Mouse (Mus musculus): ENCODE data around the gene Pik3r6. TPM values are rescaled to one million over a fixed set of nuclear protein-coding genes. Genes with fewer than 3 reads are reported as not detected.

The Pik3r6 gene
- polyA plus RNA-seq, 1 experiment from 2014 or later, result 1.9 TPM

DNA sequence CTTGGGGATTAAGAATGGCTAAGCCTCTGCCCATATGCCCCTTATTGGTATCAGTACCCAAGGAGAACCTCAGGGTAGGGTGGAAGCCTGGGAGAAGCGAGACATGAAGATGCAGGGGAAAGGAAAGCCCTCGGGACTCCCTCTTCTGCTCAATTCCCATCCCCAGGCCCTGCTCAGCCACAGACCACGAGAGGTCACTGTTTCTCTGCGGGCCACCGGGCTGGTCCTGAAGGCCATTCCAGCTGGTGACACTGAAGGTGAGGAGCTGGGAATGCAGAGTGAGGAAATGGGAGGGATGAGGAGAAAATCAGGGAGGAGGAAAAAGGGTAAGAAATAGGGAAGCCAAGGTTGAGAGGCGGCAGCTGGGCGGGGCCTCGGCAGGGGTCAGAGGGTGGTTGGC is 41.7 kb downstream of the Pik3r6 start:
- ATAC-seq (ENCODE audit: low FRiP score, low read depth), result no peak
- peaks cover 4% of the 10 kb centered on the region; the same call in 1 of the 2 replicates for H3K27me3 ChIP-seq
- no peaks in the 10 kb centered on the region for H3K4me1 ChIP-seq
- H3K4me2 ChIP-seq (replicated peaks), result no peak overlapping the region
- no peak overlapping the region for H3K4me3 ChIP-seq
- no peak overlapping the region for H3K9ac ChIP-seq (replicated peaks)
- WGBS, result 10% methylated on average over 8 of the region's 8 CpGs
- no peak overlapping the region for H3K27ac ChIP-seq (replicated peaks)
- H3K9me3 ChIP-seq, result no peaks in the 10 kb centered on the region
- no peaks in the 10 kb centered on the region for H3K36me3 ChIP-seq

DNA sequence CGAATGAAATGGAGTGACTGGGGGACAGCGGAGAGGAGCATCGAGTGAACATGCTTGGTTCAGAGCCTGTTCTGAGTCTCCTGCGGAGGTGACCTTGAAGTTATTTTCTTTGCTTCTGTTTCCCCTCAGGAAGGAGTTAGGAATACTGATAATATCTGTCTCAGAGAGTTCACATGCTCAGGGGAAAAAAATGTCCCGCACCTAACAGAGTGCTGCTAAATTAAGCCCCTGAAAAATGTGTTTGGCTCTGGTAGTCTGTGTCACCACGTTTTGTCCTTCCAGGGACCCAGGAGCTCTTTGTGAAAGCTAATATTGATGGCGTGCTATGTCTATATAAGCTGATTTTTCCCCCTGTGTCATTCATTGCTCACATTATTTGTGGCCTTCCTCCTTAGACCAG is 42.4 kb downstream of the Pik3r6 start:
- Histone ChIP-seq H3K9ac (replicated peaks) (no peak overlapping the region), H3K27me3 (peaks cover 4% of the 10 kb centered on the region; the same call in 1 of the 2 replicates), H3K9me3 (no peaks in the 10 kb centered on the region), H3K4me2 (replicated peaks) (no peak overlapping the region), H3K27ac (replicated peaks) (no peak overlapping the region), H3K36me3 (no peaks in the 10 kb centered on the region), H3K4me3 (no peak overlapping the region), H3K4me1 (no peaks in the 10 kb centered on the region)
- no peak for ATAC-seq (ENCODE audit: low FRiP score, low read depth)
- WGBS, result 53% methylated on average over 7 of the region's 7 CpGs

DNA sequence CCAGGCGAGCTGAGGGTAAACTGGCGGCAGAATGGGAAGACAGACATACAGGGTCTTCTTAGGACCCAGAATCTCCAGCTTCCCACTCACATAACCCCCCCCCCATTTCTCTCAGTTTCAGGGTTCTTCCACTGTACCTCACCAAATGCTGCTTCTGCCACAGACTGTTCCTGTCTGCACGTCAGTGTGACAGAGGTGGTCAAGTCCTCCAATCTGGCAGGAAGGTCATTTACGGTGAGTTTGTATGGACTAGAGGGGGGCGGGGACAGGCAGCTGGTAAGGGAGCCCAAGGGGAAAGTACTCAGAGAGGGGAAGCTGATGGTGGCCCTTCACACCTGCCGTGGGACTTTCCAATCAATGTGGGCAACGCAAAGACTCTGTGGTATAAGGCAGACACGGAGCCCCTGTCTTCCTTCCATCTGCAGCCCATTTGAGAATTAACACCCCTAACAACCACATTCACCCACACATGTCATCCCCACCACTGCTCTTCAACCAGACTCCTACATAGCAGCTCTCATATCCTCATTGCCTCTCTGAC is 42.9 kb downstream of the Pik3r6 start:
- Histone ChIP-seq H3K9me3 (no peaks in the 10 kb centered on the region), H3K4me3 (no peak overlapping the region), H3K27ac (replicated peaks) (no peak overlapping the region), H3K9ac (replicated peaks) (no peak overlapping the region), H3K36me3 (no peaks in the 10 kb centered on the region), H3K4me1 (no peaks in the 10 kb centered on the region), H3K4me2 (replicated peaks) (no peak overlapping the region), H3K27me3 (peaks cover 4% of the 10 kb centered on the region; the same call in 1 of the 2 replicates)
- 92% methylated on average over 8 of the region's 8 CpGs for WGBS
- no peak for ATAC-seq (ENCODE audit: low FRiP score, low read depth)

DNA sequence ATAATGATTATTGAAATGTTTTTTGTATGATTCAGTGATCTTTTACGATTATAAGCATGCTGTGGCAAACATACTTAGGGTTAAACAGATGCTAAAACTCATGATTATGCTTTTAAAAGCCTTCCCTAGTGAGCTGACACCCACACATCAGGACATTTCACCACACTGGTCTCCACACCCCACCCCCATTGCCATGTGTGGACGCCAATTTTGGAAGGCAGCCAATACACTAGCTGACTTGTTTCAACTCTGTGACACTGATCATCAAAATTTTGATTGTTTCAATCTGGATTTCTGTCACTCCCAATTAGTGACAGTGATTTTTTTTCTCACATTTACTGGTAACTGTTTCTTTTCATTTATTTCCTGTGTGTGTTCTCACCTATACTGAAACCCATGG is 44.7 kb downstream of the Pik3r6 start:
- H3K9ac ChIP-seq (replicated peaks), result no peak overlapping the region
- H3K4me2 ChIP-seq (replicated peaks), result no peak overlapping the region
- no peak overlapping the region for H3K4me3 ChIP-seq
- peaks cover 4% of the 10 kb centered on the region; the same call in 1 of the 2 replicates for H3K27me3 ChIP-seq
- no peaks in the 10 kb centered on the region for H3K36me3 ChIP-seq
- no peaks in the 10 kb centered on the region for H3K9me3 ChIP-seq
- H3K27ac ChIP-seq (replicated peaks), result no peak overlapping the region
- no peak for ATAC-seq (ENCODE audit: low FRiP score, low read depth)
- H3K4me1 ChIP-seq, result no peaks in the 10 kb centered on the region
- WGBS, result 87% methylated on average over 2 of the region's 2 CpGs

DNA sequence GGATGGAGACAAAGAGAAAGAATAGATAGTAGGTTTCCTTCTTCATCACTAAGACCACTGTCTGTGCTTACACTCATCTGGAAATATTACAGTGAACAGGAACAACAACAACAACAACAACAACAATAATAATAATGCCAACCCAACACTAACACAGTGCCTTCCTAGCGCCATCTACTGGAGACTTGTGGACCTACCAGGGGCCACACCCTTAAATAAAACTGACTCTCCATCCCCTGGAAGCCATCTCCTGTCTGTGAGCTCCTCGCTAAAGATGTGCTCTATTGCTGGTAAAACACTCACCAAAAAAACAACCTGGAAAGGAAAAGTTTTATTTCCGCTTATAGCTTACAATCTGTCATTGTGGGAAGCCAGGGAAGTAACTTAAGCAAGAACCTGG is 46.8 kb downstream of the Pik3r6 start:
- H3K4me3 ChIP-seq, result no peak overlapping the region
- H3K4me2 ChIP-seq (replicated peaks), result no peak overlapping the region
- no peaks in the 10 kb centered on the region for H3K9me3 ChIP-seq
- H3K9ac ChIP-seq (replicated peaks), result no peak overlapping the region
- ATAC-seq (ENCODE audit: low FRiP score, low read depth), result no peak
- H3K27me3 ChIP-seq, result no peaks in the 10 kb centered on the region
- H3K27ac ChIP-seq (replicated peaks), result no peak overlapping the region
- no peaks in the 10 kb centered on the region for H3K4me1 ChIP-seq
- H3K36me3 ChIP-seq, result no peaks in the 10 kb centered on the region
- 52% methylated on average over 3 of the region's 3 CpGs for WGBS

DNA sequence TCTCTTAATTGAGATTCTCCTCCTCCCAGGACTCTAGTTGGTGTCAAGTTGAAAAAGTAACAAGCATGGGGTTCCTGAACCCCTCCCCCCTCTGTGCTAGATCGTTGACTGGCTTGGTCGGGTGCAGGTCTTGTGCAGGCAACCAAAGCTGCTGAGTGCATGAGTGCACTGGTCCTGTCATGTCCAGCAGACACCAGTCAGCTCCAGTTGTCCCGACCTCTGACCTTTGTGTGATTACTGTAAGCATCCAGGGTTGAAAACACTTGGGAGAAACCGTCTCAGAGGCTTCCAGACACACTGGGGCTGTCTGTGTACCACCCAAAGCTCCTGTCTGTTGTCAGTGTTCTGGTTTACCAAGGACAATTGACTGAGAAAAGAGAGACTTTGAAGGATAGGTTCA is 47.5 kb downstream of the Pik3r6 start:
- 0 out of 2 replicates have a peak, but pooled peaks cover under 1% of the 10 kb centered on the region for H3K27me3 ChIP-seq
- no peak overlapping the region for H3K4me2 ChIP-seq (replicated peaks)
- WGBS, result 58% methylated on average over 4 of the region's 4 CpGs
- ATAC-seq (ENCODE audit: low FRiP score, low read depth), result no peak
- no peak overlapping the region for H3K27ac ChIP-seq (replicated peaks)
- H3K4me1 ChIP-seq, result no peaks in the 10 kb centered on the region
- H3K36me3 ChIP-seq, result no peaks in the 10 kb centered on the region
- H3K9me3 ChIP-seq, result no peaks in the 10 kb centered on the region
- H3K4me3 ChIP-seq, result no peak overlapping the region
- H3K9ac ChIP-seq (replicated peaks), result no peak overlapping the region

DNA sequence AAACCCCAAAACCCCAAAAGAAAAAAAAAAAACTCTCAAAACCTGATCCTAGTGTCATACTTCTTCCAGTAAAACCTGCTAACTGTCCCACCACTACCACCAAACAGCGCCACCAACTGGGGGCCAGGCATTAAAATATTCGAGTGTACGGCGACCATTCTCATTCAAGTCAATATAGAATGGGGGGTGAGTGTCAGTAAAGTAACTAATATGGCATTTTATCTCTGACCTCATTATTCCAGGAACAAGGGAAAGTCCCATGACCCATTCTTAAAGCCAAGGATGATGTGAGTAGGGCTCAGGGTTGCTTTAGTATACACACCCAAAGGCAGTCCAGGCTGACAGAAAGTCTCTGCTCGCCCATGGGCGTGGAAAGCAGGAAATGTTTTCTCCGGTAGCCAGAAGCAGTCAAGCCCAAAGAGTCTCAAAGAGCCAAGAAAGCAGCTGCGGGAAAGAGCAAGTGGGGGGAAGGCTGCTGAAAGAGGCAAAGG is 51.2 kb downstream of the Pik3r6 start:
- Histone ChIP-seq H3K36me3 (no peaks in the 10 kb centered on the region), H3K4me3 (no peak overlapping the region), H3K9ac (replicated peaks) (no peak overlapping the region), H3K9me3 (no peaks in the 10 kb centered on the region), H3K4me1 (peaks cover 4% of the 10 kb centered on the region), H3K27ac (replicated peaks) (no peak overlapping the region), H3K4me2 (replicated peaks) (no peak overlapping the region), H3K27me3 (peaks cover 20% of the 10 kb centered on the region)
- 43% methylated on average over 8 of the region's 8 CpGs for WGBS
- no peak for ATAC-seq (ENCODE audit: low FRiP score, low read depth)

DNA sequence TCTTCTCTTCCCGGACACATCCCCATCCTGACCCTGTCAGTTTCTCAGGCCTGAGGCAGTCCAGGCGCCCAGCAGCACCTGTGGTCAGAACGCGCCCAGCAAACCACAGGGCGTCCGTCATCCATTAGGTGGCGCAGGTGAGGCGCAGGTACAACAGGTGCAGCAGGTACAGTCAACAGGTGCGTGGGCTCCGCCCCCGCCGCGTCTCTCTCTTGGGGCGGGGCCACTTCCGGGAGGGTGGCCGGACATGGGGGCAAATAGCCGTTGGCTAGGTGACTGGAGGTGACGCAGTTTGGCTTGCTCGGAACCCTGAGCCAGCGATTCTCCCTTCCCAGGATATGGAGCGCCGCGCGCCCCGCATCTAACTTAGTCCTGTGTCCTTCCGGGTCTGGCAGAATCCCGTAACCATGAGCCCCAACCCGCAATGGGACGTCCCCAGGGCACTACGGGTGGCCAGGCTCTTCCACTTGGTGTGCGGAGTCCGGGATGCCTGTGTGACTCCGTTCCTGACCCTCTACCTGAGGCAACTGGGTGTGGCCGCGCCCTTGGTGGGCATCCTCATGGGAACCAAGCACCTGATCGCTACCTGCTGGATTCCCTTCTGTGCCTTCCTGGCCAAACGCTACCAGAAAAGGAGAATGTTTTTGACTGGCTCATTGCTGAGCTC is 53.2 kb downstream of the Pik3r6 start, which contains the start of gene Mfsd6l:
Gene Mfsd6l (plus strand): TSS at position 269 of the 667 bp plus-strand sequence.
- Histone ChIP-seq H3K4me1 (peaks cover 4% of the 10 kb centered on the region), H3K27me3 (peaks cover 20% of the 10 kb centered on the region), H3K9me3 (no peaks in the 10 kb centered on the region), H3K4me2 (replicated peaks) (peak within 1 kb of the TSS; percentile 35), H3K9ac (replicated peaks) (no peak within 1 kb of the TSS), H3K4me3 (peak within 1 kb of the TSS; percentile 18; the same call in 1 of the 2 replicates), H3K36me3 (no peaks in the 10 kb centered on the region), H3K27ac (replicated peaks) (no peak within 1 kb of the TSS)
- no peak for ATAC-seq (ENCODE audit: low FRiP score, low read depth)
- WGBS, result 9% methylated on average over 37 of the region's 37 CpGs

DNA sequence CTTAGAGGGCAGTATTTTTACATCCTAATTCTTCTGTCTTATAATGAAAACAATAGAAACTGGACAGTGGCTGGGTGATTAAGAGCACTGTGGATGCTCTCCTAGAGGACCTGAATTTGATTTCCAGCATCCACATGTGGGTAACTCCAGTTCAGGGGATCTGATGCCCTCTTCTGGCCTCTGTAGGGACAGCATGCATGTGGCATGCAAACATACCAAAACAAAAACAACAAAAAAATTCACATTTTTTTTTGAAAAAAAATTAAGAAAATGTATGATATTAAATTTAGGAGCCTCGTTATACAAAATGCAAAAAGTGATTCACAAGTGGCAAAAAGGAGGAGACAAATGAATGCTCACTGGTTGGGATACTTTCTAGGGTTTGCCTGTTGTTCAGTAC is 56.7 kb downstream of the Pik3r6 start:
- H3K4me3 ChIP-seq, result no peak overlapping the region
- 52% methylated on average over 1 of the region's 1 CpGs for WGBS
- H3K9me3 ChIP-seq, result no peaks in the 10 kb centered on the region
- H3K27me3 ChIP-seq, result peaks cover 20% of the 10 kb centered on the region
- peaks cover 4% of the 10 kb centered on the region for H3K4me1 ChIP-seq
- H3K36me3 ChIP-seq, result no peaks in the 10 kb centered on the region
- no peak for ATAC-seq (ENCODE audit: low FRiP score, low read depth)
- H3K9ac ChIP-seq (replicated peaks), result no peak overlapping the region
- no peak overlapping the region for H3K27ac ChIP-seq (replicated peaks)
- no peak overlapping the region for H3K4me2 ChIP-seq (replicated peaks)

DNA sequence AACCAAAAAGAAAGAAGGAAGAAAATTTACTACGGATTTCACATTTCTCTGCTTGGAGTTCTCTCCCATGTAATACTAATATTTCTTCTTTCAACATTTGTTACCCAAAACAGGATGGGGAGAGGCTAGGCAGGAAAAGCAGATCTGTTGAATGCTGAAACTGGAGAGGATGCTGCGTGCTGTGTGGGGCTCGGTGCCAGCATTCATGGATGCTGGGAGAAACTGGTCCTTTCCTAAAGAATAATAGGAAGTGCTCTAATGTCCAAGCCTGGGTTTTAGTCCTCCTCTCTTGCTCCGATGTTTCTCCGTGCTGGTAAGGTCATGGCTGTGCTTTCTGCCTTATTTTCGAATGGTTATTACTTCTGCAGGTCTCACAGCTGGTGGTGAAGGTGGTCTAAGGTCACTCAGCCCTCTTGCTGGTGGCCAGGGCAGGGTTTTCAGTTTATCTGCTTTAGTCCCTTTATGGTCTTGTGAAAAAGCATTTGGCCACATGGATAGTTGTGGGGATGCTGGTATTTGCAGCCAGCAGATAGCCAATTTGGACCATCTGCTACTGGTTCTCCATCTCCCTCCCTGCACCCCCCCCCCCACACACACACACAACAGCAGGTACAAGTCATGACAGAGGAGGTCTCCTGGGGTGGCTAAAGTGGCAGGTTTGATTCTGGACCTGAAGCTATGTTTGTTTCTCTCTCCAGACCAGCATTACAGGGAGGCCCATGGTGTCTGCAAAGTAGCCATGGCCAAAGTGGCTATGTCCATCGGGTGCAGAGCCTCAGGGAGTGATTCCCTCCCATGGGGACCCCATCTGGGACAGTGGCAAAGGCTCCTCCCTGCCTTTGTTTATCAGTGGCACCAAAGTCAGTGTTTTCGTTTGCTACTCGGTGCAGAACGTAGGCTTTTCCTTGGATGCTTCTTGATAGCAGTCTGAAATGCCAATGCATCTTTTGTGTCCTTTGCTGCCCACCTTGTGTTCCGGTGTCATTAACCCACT is 59.4 kb downstream of the Pik3r6 start:
- Histone ChIP-seq H3K9me3 (no peaks in the 10 kb centered on the region), H3K27ac (replicated peaks) (no peak overlapping the region), H3K4me3 (no peak overlapping the region), H3K4me1 (peaks cover 5% of the 10 kb centered on the region; the same call in 1 of the 2 replicates), H3K36me3 (no peaks in the 10 kb centered on the region), H3K27me3 (peaks cover 12% of the 10 kb centered on the region), H3K9ac (replicated peaks) (no peak overlapping the region), H3K4me2 (replicated peaks) (no peak overlapping the region)
- 77% methylated on average over 11 of the region's 11 CpGs for WGBS
- no peak for ATAC-seq (ENCODE audit: low FRiP score, low read depth)

DNA sequence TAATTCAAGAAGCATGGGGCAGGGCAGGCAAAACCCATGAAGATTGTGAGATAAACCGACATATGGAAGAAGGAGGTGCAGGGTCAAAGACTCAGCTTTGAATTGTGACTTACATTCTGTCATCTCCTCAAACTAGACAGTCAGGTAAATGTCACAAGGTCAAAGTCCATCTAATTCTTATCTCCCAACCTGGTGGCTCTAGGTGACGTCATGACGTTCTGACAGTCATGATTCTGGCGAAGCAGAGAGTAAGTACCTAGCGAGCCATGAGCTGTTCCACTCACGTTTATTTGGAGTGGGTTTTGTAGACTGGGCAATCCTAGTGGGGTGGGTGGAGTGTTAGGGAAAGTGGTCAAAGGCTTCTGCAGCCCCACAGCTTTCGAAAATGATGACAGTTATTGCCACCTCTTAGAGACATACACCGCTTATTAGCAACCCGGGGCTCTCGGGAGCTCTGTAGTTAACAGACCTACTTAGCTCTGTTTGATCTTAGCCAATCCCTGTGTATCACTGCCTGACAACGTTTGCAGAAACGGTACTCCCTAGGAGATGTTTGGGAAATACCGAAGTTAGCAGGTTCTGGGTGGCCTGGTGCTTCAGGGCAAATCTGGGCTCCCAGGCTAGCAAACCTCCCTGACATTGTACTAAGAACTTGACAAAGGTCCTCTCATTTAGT is 61.7 kb downstream of the Pik3r6 start:
- ATAC-seq (ENCODE audit: low FRiP score, low read depth), result no peak
- H3K27ac ChIP-seq (replicated peaks), result no peak overlapping the region
- no peak overlapping the region for H3K4me3 ChIP-seq
- H3K9ac ChIP-seq (replicated peaks), result no peak overlapping the region
- peaks cover 5% of the 10 kb centered on the region; the same call in 1 of the 2 replicates for H3K4me1 ChIP-seq
- no peaks in the 10 kb centered on the region for H3K9me3 ChIP-seq
- H3K36me3 ChIP-seq, result no peaks in the 10 kb centered on the region
- H3K4me2 ChIP-seq (replicated peaks), result no peak overlapping the region
- peaks cover 10% of the 10 kb centered on the region; the same call in 1 of the 2 replicates for H3K27me3 ChIP-seq
- WGBS, result 80% methylated on average over 13 of the region's 13 CpGs
